Mouse (Mus musculus): Measurements from ENCODE around the gene Fat1. TPM values are rescaled to one million over a fixed set of nuclear protein-coding genes. Genes with fewer than 3 reads are reported as not detected.
"Not testable (repeated sequence)": the region's sequence is repeated elsewhere in the genome, so short reads cannot be mapped to it uniquely, and the experiment has no call there.

Fat1 gene
- polyA plus RNA-seq, 1 experiment from 2014 or later = 18.9 TPM

DNA sequence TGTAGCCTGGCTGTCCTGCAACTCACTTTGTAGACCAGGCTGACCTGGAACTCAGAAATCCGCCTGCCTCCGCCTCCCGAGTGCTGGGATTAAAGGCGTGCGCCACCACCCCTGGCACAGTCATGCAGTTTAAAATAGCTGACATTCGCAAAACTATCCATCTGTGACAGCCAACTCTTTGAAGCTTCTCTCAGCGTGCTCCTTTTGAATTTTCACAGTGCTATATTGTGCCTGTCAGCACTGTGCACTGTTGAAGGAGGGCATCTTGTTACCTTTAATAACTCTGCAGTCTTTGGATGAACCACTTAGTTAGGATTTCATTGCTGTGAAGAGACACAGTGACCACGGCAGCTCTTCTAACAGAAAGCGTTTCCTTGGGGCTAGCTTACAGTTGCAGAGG is 117.4 kb downstream of the Fat1 start:
- Histone ChIP-seq H3K4me3 (no peak overlapping the region), H3K9me3 (no peaks in the 10 kb centered on the region), H3K27ac (replicated peaks) (no peak overlapping the region), H3K9ac (replicated peaks) (no peak overlapping the region), H3K36me3 (peaks cover 51% of the 10 kb centered on the region), H3K27me3 (no peaks in the 10 kb centered on the region), H3K4me1 (no peaks in the 10 kb centered on the region), H3K4me2 (replicated peaks) (no peak overlapping the region)
- ATAC-seq (ENCODE audit: low FRiP score, low read depth) = no peak
- WGBS = 91% methylated on average over 9 of the region's 9 CpGs

DNA sequence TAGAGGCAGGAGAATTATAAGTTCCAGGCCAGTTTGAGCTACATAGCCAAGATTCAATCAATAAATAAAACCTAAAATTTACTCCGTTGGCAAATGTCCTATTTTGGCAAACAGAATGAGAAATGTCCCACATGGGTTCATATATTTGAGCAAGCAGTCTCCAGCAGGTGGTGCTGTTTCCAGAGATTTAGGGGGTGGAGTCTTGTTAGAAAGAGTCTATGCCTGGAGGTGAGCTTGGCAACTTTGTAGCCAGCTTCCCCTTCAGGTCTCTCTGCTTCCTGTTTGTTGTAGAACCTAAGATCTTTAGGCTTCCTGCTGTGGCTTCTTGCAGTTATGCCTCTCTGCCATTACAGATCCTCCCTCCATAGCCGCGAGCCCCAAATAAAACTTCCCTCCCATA is 120.3 kb downstream of the Fat1 start:
- no peaks in the 10 kb centered on the region for H3K27me3 ChIP-seq
- H3K4me3 ChIP-seq = no peak overlapping the region
- H3K27ac ChIP-seq (replicated peaks) = no peak overlapping the region
- H3K9me3 ChIP-seq = no peaks in the 10 kb centered on the region
- no peak overlapping the region for H3K9ac ChIP-seq (replicated peaks)
- WGBS = 91% methylated on average over 3 of the region's 3 CpGs
- H3K4me1 ChIP-seq = no peaks in the 10 kb centered on the region
- ATAC-seq (ENCODE audit: low FRiP score, low read depth) = no peak
- H3K4me2 ChIP-seq (replicated peaks) = no peak overlapping the region
- H3K36me3 ChIP-seq = peaks cover 35% of the 10 kb centered on the region

DNA sequence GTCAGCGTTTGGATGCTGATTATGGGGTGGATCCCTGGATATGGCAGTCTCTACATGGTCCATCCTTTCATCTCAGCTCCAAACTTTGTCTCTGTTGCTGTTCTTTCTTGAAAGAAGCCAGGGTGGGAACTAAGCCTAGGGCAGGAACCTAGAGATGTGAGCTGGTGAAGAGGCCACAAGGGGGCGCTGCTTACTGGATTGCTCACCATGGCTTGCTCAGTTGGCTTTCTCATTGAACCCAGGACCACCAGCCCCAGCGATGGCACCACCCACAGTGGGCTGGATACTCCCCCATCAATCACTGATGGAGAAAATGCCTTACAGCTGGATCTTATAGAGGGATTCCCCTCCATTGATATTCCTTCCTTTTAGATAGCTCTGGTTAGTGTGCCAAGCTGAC is 121.6 kb downstream of the Fat1 start:
- 17% methylated on average over 2 of the region's 3 CpGs for WGBS
- Histone ChIP-seq H3K27ac (replicated peaks) (no peak overlapping the region), H3K4me2 (replicated peaks) (no peak overlapping the region), H3K9ac (replicated peaks) (no peak overlapping the region), H3K9me3 (no peaks in the 10 kb centered on the region), H3K4me3 (no peak overlapping the region), H3K4me1 (no peaks in the 10 kb centered on the region), H3K27me3 (no peaks in the 10 kb centered on the region), H3K36me3 (peaks cover 23% of the 10 kb centered on the region; the same call in 1 of the 2 replicates)
- ATAC-seq (ENCODE audit: low FRiP score, low read depth) = no peak

DNA sequence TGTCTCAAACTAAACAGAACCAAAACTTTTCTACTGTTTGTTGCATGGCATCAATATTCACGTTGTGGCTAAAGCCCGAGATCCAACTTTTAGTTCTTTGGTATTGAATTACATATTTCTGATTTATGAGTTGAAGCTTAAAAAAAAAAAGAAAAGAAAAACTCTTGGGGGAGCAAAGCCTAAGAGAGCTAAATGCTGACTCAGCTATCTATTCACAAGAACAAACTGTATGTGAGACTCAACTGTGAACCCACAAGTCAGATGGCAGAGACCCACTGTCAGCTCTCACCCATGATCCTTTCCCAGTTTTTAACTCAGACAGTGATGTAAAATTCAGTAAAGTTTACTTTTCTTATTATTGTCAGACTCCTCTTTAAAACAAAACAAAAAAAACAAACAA is 124.8 kb downstream of the Fat1 start:
- Histone ChIP-seq H3K27me3 (no peaks in the 10 kb centered on the region), H3K4me2 (replicated peaks) (no peak overlapping the region), H3K4me3 (no peak overlapping the region), H3K9ac (replicated peaks) (no peak overlapping the region), H3K9me3 (no peaks in the 10 kb centered on the region), H3K4me1 (peaks cover 7% of the 10 kb centered on the region), H3K27ac (replicated peaks) (no peak overlapping the region), H3K36me3 (no peaks in the 10 kb centered on the region)
- ATAC-seq (ENCODE audit: low FRiP score, low read depth) = no peak
- 91% methylated on average over 2 of the region's 2 CpGs for WGBS

DNA sequence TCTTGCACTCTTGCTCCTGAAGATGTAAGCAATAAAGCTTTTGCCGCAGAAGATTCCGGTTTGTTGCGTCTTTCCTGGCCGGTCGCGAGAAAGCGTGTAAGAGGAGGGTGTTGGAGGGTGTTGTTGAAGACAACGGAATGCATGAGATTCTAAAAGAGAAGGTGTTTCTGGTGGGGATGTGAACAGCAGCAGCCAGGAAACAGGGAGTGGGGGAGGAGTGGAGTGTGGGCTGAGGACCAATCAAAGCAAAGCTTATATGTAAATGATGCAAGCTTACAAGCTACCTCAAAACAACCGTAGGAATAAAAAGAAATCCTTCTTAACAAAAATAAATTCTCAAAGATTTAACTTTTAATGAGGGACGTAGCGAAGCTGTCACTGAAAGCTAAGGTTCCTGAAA is 127.1 kb downstream of the Fat1 start:
- WGBS = 92% methylated on average over 11 of the region's 11 CpGs

DNA sequence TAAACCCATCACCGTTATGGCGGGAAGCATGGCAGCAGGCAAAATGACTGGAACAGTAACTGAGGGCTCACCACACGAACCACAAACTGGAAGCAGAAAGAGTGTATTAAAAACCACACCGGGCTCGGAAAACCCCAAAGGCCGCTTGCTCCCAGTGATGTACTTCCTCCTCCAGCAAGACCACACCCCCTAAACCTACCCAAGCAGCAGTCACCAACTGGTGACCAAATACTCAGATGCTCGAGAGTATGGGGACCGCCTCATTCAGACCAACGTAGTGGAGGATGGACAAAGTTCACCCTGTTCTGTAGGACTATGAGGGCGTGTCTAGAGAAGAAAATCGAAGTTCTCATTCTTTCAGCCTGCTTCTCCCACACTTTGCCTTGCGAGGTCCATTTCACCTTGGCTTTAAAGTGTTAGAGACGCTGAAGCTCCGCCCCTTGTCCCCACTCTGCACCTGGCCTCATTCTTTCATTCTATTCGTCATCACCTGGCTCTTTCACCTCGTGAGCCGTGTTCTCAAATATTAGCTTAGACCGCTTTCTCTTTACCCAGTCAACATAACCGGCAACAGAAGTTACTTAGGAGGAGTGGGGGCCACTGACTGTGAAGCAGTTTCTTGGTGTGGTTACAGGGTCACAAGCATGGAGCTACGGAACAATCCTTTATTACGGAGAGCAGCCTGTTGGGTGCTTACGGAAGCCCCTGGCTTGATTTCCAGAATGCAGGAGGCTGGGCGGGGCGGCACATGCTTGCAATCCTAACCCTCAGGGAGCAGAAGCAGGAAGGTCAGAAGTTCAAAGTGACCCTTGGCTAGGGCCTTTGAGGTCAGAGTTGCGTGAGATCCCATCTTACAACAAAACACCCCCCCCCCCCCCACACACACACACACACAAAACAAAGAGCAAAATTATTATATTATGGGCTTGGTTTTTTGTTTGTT is 128.0 kb downstream of the Fat1 start:
- no peaks in the 10 kb centered on the region for H3K27me3 ChIP-seq
- no peak overlapping the region for H3K4me2 ChIP-seq (replicated peaks)
- H3K9me3 ChIP-seq = no peaks in the 10 kb centered on the region
- no peak overlapping the region for H3K4me3 ChIP-seq
- no peak overlapping the region for H3K9ac ChIP-seq (replicated peaks)
- 81% methylated on average over 24 of the region's 25 CpGs for WGBS
- H3K36me3 ChIP-seq = no peaks in the 10 kb centered on the region
- no peak overlapping the region for H3K27ac ChIP-seq (replicated peaks)
- ATAC-seq (ENCODE audit: low FRiP score, low read depth) = no peak
- H3K4me1 ChIP-seq = peaks cover 7% of the 10 kb centered on the region

More for the DNA sequence above, 127.1 kb downstream of the Fat1 start:
- H3K4me2 ChIP-seq (replicated peaks) = no peak overlapping the region
- no peaks in the 10 kb centered on the region for H3K9me3 ChIP-seq
- H3K27me3 ChIP-seq = no peaks in the 10 kb centered on the region
- no peak overlapping the region for H3K27ac ChIP-seq (replicated peaks)
- peaks cover 7% of the 10 kb centered on the region for H3K4me1 ChIP-seq
- H3K36me3 ChIP-seq = no peaks in the 10 kb centered on the region
- no peak for ATAC-seq (ENCODE audit: low FRiP score, low read depth)
- H3K4me3 ChIP-seq = no peak overlapping the region
- H3K9ac ChIP-seq (replicated peaks) = no peak overlapping the region

DNA sequence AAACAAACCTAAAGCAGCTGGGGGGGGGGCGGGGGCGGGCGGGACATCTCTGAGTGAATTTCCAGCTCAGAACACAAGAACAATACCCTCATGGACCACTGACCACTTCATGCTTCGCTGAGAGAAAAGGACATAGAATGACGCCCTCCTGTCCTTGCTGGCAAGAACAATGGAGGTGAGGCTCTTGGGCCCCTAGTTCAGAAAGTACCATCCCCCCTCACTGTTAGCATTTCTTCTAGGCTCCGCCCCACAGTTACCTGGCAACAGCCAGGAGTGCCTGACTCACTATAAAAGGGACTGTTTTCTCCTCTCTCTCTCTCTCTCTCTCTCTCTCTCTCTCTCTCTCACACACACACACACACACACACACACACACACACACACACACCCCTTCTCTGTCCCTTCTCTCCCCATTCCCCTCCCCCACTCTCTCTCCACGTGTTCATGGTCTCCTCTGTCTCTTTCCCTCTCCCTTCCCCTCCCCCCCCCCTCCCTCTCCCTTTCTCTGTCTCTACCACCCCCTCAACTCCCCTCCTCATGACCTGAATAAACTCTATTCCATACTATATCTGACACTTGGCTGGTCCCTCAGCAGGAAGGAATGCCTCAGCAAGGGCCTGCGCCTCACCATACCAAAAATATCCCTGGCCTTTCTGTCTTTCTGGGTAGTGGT is 129.1 kb downstream of the Fat1 start:
- Histone ChIP-seq H3K27ac (replicated peaks) (no peak overlapping the region), H3K36me3 (no peaks in the 10 kb centered on the region), H3K4me1 (peaks cover 11% of the 10 kb centered on the region), H3K27me3 (no peaks in the 10 kb centered on the region), H3K4me3 (no peak overlapping the region), H3K4me2 (replicated peaks) (no peak overlapping the region), H3K9ac (replicated peaks) (no peak overlapping the region), H3K9me3 (no peaks in the 10 kb centered on the region)
- ATAC-seq (ENCODE audit: low FRiP score, low read depth) = peak; percentile 35
- 19% methylated on average over 7 of the region's 8 CpGs for WGBS

DNA sequence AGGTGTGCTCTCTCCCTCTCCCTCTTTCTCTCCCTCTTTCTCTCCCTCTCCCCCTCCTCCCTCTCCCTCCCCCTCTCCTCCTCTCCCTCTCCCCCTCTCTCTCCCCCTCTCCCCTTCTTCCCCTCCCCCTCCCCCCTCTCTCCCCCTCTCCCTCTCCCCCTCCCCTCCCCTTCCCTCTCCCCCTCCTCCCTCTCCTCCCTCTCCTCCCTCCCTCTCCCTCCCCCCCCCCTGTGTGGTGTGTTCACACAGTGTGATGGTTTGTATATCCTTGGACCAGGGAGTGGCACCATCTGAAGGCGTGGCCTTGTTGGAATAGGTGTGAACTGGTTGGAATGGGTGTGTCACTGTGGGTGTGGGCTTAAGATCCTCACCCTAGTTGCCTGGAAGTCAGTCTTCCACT is 130.1 kb downstream of the Fat1 start:
- peaks cover 11% of the 10 kb centered on the region for H3K4me1 ChIP-seq
- ATAC-seq (ENCODE audit: low FRiP score, low read depth); H3K4me3 ChIP-seq; H3K27me3 ChIP-seq; H3K9ac ChIP-seq (replicated peaks); H3K36me3 ChIP-seq; H3K27ac ChIP-seq (replicated peaks); H3K9me3 ChIP-seq; H3K4me2 ChIP-seq (replicated peaks): not testable (repeated sequence)
- WGBS = 100% methylated on average over 1 of the region's 1 CpGs

DNA sequence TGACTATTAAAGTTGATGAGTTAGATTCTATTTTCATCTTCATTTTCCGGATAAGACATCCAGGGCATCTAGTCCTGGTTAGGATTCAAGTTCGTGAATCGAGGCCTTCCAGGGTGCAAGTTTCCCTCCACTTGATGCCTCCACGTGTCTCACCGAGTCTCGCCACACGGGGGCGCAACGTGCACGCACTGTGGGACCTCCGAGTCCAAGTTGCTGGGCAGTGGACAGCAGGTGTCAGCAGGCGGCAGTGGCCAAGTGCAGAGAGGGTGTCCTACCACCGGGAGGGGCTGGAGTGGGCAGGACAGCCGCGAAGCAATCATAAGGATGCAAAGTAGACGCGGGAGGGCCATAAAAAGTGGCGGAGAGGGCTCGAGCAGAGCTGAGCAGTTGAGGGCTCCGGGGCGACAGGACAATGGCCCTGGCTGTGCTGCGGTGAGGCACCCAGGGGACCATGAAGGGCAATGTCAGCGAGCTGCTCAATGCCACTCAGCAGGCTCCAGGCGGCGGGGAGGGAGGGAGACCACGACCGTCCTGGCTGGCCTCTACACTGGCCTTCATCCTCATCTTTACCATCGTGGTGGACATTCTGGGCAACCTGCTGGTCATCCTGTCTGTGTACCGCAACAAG is 133.6 kb downstream of the Fat1 start, which contains the start of gene Mtnr1a:
Mtnr1a (plus strand) TSS at position 379 of the 628 bp plus-strand sequence.
- Histone ChIP-seq H3K27ac (replicated peaks) (no peak within 1 kb of the TSS), H3K9ac (replicated peaks) (peak within 1 kb of the TSS; percentile 51), H3K4me1 (peaks cover 11% of the 10 kb centered on the region), H3K9me3 (no peaks in the 10 kb centered on the region), H3K36me3 (no peaks in the 10 kb centered on the region), H3K4me3 (peak within 1 kb of the TSS; percentile 42), H3K27me3 (peaks cover 10% of the 10 kb centered on the region; the same call in 1 of the 2 replicates), H3K4me2 (replicated peaks) (peak within 1 kb of the TSS; percentile 82)
- peak; percentile 92 for ATAC-seq (ENCODE audit: low FRiP score, low read depth)
- 6% methylated on average over 29 of the region's 29 CpGs for WGBS

DNA sequence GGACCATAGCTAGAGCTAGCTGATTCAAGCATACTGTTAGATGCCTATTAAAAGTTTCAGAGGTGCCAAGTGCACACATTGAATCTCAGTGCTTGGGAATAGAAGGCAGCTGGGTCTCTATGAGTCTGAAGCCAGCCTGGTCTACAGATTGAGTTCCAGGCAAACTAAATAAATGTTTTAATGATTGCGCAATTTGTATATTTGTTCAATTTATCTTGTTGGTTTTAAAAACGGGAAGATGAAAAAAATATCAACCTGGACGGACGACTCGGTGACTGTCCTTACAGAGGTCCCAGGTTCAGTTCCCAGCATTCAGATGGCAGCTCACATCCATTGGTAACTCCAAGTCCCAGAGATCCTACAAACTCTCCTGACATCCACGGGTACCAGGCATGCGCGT is 135.7 kb downstream of the Fat1 start:
- 94% methylated on average over 8 of the region's 8 CpGs for WGBS
- H3K4me3 ChIP-seq = no peak overlapping the region
- no peak overlapping the region for H3K27ac ChIP-seq (replicated peaks)
- ATAC-seq (ENCODE audit: low FRiP score, low read depth) = no peak
- H3K36me3 ChIP-seq = no peaks in the 10 kb centered on the region
- no peak overlapping the region for H3K9ac ChIP-seq (replicated peaks)
- H3K4me2 ChIP-seq (replicated peaks) = no peak overlapping the region
- peaks cover 4% of the 10 kb centered on the region; the same call in 1 of the 2 replicates for H3K4me1 ChIP-seq
- H3K9me3 ChIP-seq = no peaks in the 10 kb centered on the region
- peaks cover 10% of the 10 kb centered on the region; the same call in 1 of the 2 replicates for H3K27me3 ChIP-seq

DNA sequence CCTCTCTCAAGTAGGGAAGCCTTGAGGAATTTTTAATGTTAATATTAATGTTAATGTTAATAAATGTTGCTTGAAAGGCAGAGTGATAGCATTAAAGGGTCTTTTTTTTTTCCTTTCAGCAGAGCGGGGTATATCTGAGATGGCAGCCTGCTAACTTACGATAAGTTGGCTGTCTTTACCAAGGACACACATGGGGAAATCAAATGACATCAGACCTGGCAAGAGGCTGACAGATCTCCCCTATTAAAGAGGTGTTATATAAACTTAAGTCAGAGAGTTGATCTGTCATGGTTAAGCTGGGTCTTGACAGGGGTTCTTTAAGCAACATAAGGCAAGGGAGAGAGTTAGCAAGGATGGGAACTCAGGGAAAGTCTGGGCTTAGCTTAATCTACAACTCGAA is 145.6 kb downstream of the Fat1 start:
- Histone ChIP-seq H3K27me3 (no peaks in the 10 kb centered on the region), H3K4me3 (no peak overlapping the region), H3K36me3 (no peaks in the 10 kb centered on the region), H3K27ac (replicated peaks) (no peak overlapping the region), H3K4me2 (replicated peaks) (no peak overlapping the region), H3K4me1 (no peaks in the 10 kb centered on the region), H3K9ac (replicated peaks) (no peak overlapping the region), H3K9me3 (no peaks in the 10 kb centered on the region)
- ATAC-seq (ENCODE audit: low FRiP score, low read depth) = no peak
- WGBS = 90% methylated on average over 3 of the region's 3 CpGs

DNA sequence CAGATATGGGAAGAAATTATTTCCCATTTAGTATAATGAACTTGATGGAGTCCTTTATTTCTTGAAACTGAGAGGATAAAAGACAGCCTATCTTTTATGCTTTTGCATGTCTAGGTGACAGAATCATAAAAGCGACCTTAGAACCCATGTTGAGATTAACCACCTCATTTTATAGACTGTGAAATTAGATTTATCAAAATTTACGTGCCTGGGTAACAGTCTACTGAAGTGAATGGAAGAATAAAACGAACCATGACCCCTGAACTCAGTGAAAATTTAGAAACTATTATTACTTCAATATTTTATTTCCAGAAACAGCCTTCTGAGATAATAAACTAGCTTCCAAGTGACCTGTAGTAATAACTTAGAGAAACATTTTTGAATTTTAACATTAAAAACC is 158.4 kb downstream of the Fat1 start:
- no peak overlapping the region for H3K9ac ChIP-seq (replicated peaks)
- no peaks in the 10 kb centered on the region for H3K9me3 ChIP-seq
- H3K4me3 ChIP-seq = no peak overlapping the region
- H3K4me1 ChIP-seq = no peaks in the 10 kb centered on the region
- WGBS = 84% methylated on average over 3 of the region's 3 CpGs
- H3K27me3 ChIP-seq = no peaks in the 10 kb centered on the region
- H3K27ac ChIP-seq (replicated peaks) = no peak overlapping the region
- no peak for ATAC-seq (ENCODE audit: low FRiP score, low read depth)
- H3K4me2 ChIP-seq (replicated peaks) = no peak overlapping the region
- H3K36me3 ChIP-seq = no peaks in the 10 kb centered on the region
